Mouse (Mus musculus) hindbrain, embryonic 11.5 days (tissue): ENCODE measurements around the gene Slc5a4b. TPM values are rescaled to one million over a fixed set of nuclear protein-coding genes. Genes with fewer than 3 reads are reported as not detected.

Experiments
- ATAC-seq: fragments of 200-750 bp; cut with Nextera tagmentation; 2 replicates; pipeline ENCODE4 v1.8.0; 2017; ENCODE audit warnings: mild to moderate bottlenecking, moderate TSS enrichment, moderate library complexity; ENCODE audit not compliant: low FRiP score
- DNase-seq: peaks from one replicate; pipeline ENCODE4 v3.0.0-alpha.2; 2015; ENCODE audit warnings: low spot score
- H3K27ac ChIP-seq: fragments of 300-500 bp; sonication (generic); 2 replicates; pipeline ENCODE4 v1.5.1; 2014; ENCODE audit warnings: mild to moderate bottlenecking, low read depth, low read length
- H3K27me3 ChIP-seq: fragments of 300-500 bp; sonication (generic); 2 replicates; pipeline ENCODE4 v1.6.1; 2014; ENCODE audit warnings: mild to moderate bottlenecking, low read length, moderate library complexity, mixed read lengths; ENCODE audit not compliant: control insufficient read depth, insufficient read depth
- H3K36me3 ChIP-seq: fragments of 300-500 bp; sonication (generic); 2 replicates; pipeline ENCODE4 v1.6.1; 2014; ENCODE audit warnings: mild to moderate bottlenecking, low read length, moderate library complexity, mixed read lengths; ENCODE audit not compliant: control insufficient read depth, insufficient read depth
- H3K4me1 ChIP-seq: fragments of 300-500 bp; sonication (generic); replicated peaks from 2 replicates; pipeline ENCODE4 v1.6.1; 2014; ENCODE audit warnings: low read length, mixed read lengths; ENCODE audit not compliant: control insufficient read depth, insufficient read depth
- H3K4me2 ChIP-seq: fragments of 300-500 bp; sonication (generic); replicated peaks from 2 replicates; pipeline ENCODE4 v1.6.1; 2014; ENCODE audit warnings: mild to moderate bottlenecking, low read depth, low read length
- H3K4me3 ChIP-seq: fragments of 300-500 bp; sonication (generic); 2 replicates; pipeline ENCODE4 v1.5.1; 2014; ENCODE audit warnings: low read depth, low read length
- H3K9ac ChIP-seq: fragments of 300-500 bp; sonication (generic); 2 replicates; pipeline ENCODE4 v1.6.1; 2014; ENCODE audit warnings: low read depth, low read length
- H3K9me3 ChIP-seq: fragments of 300-500 bp; sonication (generic); 2 replicates; pipeline ENCODE4 v1.6.1; 2016; ENCODE audit warnings: low read length; ENCODE audit not compliant: control insufficient read depth
- WGBS: fragments of 180-500 bp; shearing (Covaris S2); extraction: QIAGEN DNeasy Blood & Tissue Kit; methylation state at CpG from one replicate; pipeline ENCODE4 v1.1.7; 2014; 5-methylcytosine and 5-hydroxymethylcytosine counted together
- polyA plus RNA-seq: library from polyadenylated mRNA; unstranded; fragments of >200 nt; fragmentation: Nextera tagmentation; extraction: Ambion mirVana; gene quantifications from 2 replicates; pipeline ENCODE4 v1.2.1, GENCODE M21; 2014

Gene Slc5a4b
- polyA plus RNA-seq, 1 experiment from 2014 or later, result not detected

GRCm38 (mm10) chr10:76051860-76052259 is 58.9 kb downstream of the Slc5a4b start:
- DNase-seq (no peak), ATAC-seq (no peak)
- H3K9me3 ChIP-seq, result no peaks in the 10 kb centered on the region
- no peak overlapping the region for H3K9ac ChIP-seq
- no peak overlapping the region for H3K4me3 ChIP-seq
- no peaks in the 10 kb centered on the region for H3K27me3 ChIP-seq
- 78% methylated on average over 11 of the region's 11 CpGs for WGBS
- no peak overlapping the region for H3K27ac ChIP-seq
- H3K36me3 ChIP-seq, result no peaks in the 10 kb centered on the region
- no peak overlapping the region for H3K4me2 ChIP-seq
- no peaks in the 10 kb centered on the region for H3K4me1 ChIP-seq

GRCm38 (mm10) chr10:76048967-76049366 is 61.8 kb downstream of the Slc5a4b start:
- H3K4me1 ChIP-seq, result no peaks in the 10 kb centered on the region
- DNase-seq, result no peak
- H3K4me3 ChIP-seq, result no peak overlapping the region
- no peaks in the 10 kb centered on the region for H3K36me3 ChIP-seq
- H3K27ac ChIP-seq, result no peak overlapping the region
- 58% methylated on average over 6 of the region's 6 CpGs for WGBS
- no peak overlapping the region for H3K4me2 ChIP-seq
- H3K9ac ChIP-seq, result no peak overlapping the region
- H3K27me3 ChIP-seq, result no peaks in the 10 kb centered on the region
- no peak for ATAC-seq
- H3K9me3 ChIP-seq, result no peaks in the 10 kb centered on the region

GRCm38 (mm10) chr10:76047182-76047869 is 63.4 kb downstream of the Slc5a4b start:
- DNase-seq (no peak), ATAC-seq (no peak)
- Histone ChIP-seq H3K4me2 (no peak overlapping the region), H3K27me3 (no peaks in the 10 kb centered on the region), H3K4me3 (no peak overlapping the region), H3K4me1 (no peaks in the 10 kb centered on the region), H3K9me3 (no peaks in the 10 kb centered on the region), H3K27ac (no peak overlapping the region), H3K36me3 (no peaks in the 10 kb centered on the region), H3K9ac (no peak overlapping the region)
- WGBS, result 54% methylated on average over 5 of the region's 5 CpGs

- Histone ChIP-seq H3K27me3 (no peaks in the 10 kb centered on the region), H3K4me1 (no peaks in the 10 kb centered on the region), H3K4me2 (no peak overlapping the region), H3K9ac (no peak overlapping the region), H3K4me3 (no peak overlapping the region), H3K27ac (no peak overlapping the region), H3K9me3 (no peaks in the 10 kb centered on the region), H3K36me3 (no peaks in the 10 kb centered on the region)
- no peak for ATAC-seq
- 56% methylated on average over 1 of the region's 1 CpGs for WGBS
- DNase-seq, result no peak
These were observed 64.0 kb downstream of the Slc5a4b start for GRCm38 (mm10) chr10:76046754-76047153.

- Histone ChIP-seq H3K27ac (no peak overlapping the region), H3K4me1 (no peaks in the 10 kb centered on the region), H3K36me3 (peaks cover 2% of the 10 kb centered on the region), H3K9ac (no peak overlapping the region), H3K9me3 (no peaks in the 10 kb centered on the region), H3K27me3 (no peaks in the 10 kb centered on the region), H3K4me3 (no peak overlapping the region), H3K4me2 (no peak overlapping the region)
- WGBS, result 48% methylated on average over 5 of the region's 5 CpGs
- no peak for DNase-seq
- no peak for ATAC-seq
These were observed 65.4 kb downstream of the Slc5a4b start for GRCm38 (mm10) chr10:76045343-76045742.

GRCm38 (mm10) chr10:76036962-76037361 is 73.8 kb downstream of the Slc5a4b start:
- no peaks in the 10 kb centered on the region for H3K27me3 ChIP-seq
- DNase-seq, result no peak
- no peak overlapping the region for H3K9ac ChIP-seq
- H3K4me1 ChIP-seq, result no peaks in the 10 kb centered on the region
- no peak overlapping the region for H3K4me3 ChIP-seq
- H3K4me2 ChIP-seq, result no peak overlapping the region
- H3K9me3 ChIP-seq, result no peaks in the 10 kb centered on the region
- ATAC-seq, result no peak
- H3K27ac ChIP-seq, result no peak overlapping the region
- peaks cover 25% of the 10 kb centered on the region for H3K36me3 ChIP-seq
- 95% methylated on average over 5 of the region's 5 CpGs for whole genome bisulfite sequencing

- Histone ChIP-seq H3K4me2 (no peak overlapping the region), H3K9me3 (no peaks in the 10 kb centered on the region), H3K9ac (no peak overlapping the region), H3K27ac (no peak overlapping the region), H3K4me1 (no peaks in the 10 kb centered on the region), H3K27me3 (no peaks in the 10 kb centered on the region), H3K4me3 (no peak overlapping the region), H3K36me3 (peaks cover 22% of the 10 kb centered on the region)
- DNase-seq (no peak), ATAC-seq (no peak)
These were observed 75.5 kb downstream of the Slc5a4b start for GRCm38 (mm10) chr10:76035277-76035676.

GRCm38 (mm10) chr10:76034001-76034600 is 76.7 kb downstream of the Slc5a4b start:
- H3K27me3 ChIP-seq, result no peaks in the 10 kb centered on the region
- H3K4me1 ChIP-seq, result no peaks in the 10 kb centered on the region
- ATAC-seq (no peak), DNase-seq (no peak)
- 96% methylated on average over 8 of the region's 8 CpGs for WGBS
- no peak overlapping the region for H3K27ac ChIP-seq
- no peak overlapping the region for H3K4me2 ChIP-seq
- H3K36me3 ChIP-seq, result peaks cover 11% of the 10 kb centered on the region
- H3K4me3 ChIP-seq, result no peak overlapping the region
- H3K9ac ChIP-seq, result no peak overlapping the region
- no peaks in the 10 kb centered on the region for H3K9me3 ChIP-seq

- Histone ChIP-seq H3K4me1 (no peaks in the 10 kb centered on the region), H3K4me2 (peak overlapping the region; percentile 89), H3K36me3 (peaks cover 2% of the 10 kb centered on the region; the same call in 1 of the 2 replicates), H3K9ac (peak overlapping the region; percentile 98), H3K27ac (no peak overlapping the region), H3K4me3 (peak overlapping the region; percentile 91), H3K27me3 (no peaks in the 10 kb centered on the region), H3K9me3 (no peaks in the 10 kb centered on the region)
- DNase-seq, result no peak
- no peak for ATAC-seq
- WGBS, result 19% methylated on average over 7 of the region's 7 CpGs
These were observed 77.7 kb downstream of the Slc5a4b start for GRCm38 (mm10) chr10:76033119-76033455.
